Mouse (Mus musculus) intestine, postnatal 0 days (tissue): ENCODE results near the gene Galk2. TPM values are rescaled to one million over a fixed set of nuclear protein-coding genes. Genes with fewer than 3 reads are reported as not detected.

Experiments
- ATAC-seq: fragments of 200-750 bp; cut with Nextera tagmentation; 2 replicates; pipeline ENCODE4 v1.8.0; 2017; ENCODE audit warnings: mild to moderate bottlenecking, moderate TSS enrichment, moderate library complexity
- H3K27ac ChIP-seq: fragments of 300-500 bp; sonication (generic); 2 replicates; pipeline ENCODE4 v1.5.1; 2014; ENCODE audit warnings: mild to moderate bottlenecking, low read depth, low read length, moderate library complexity
- H3K27me3 ChIP-seq: fragments of 300-500 bp; sonication (generic); replicated peaks from 2 replicates; pipeline ENCODE4 v1.6.1; 2014; ENCODE audit warnings: low read length, mixed read lengths; ENCODE audit not compliant: control insufficient read depth, insufficient read depth
- H3K36me3 ChIP-seq: fragments of 300-500 bp; sonication (generic); 2 replicates; pipeline ENCODE4 v1.6.1; 2014; ENCODE audit warnings: mild to moderate bottlenecking, moderate library complexity; ENCODE audit not compliant: control insufficient read depth, insufficient read depth
- H3K4me1 ChIP-seq: fragments of 300-500 bp; sonication (generic); replicated peaks from 2 replicates; pipeline ENCODE4 v1.6.1; 2014; ENCODE audit warnings: antibody characterized with exemption, low read length, mixed read lengths; ENCODE audit not compliant: control insufficient read depth, insufficient read depth
- H3K4me2 ChIP-seq: fragments of 300-500 bp; sonication (generic); replicated peaks from 2 replicates; pipeline ENCODE4 v1.6.1; 2014; ENCODE audit warnings: low read depth, mild to moderate bottlenecking, moderate library complexity
- H3K4me3 ChIP-seq: fragments of 300-500 bp; sonication (generic); 2 replicates; pipeline ENCODE4 v1.5.1; 2014; ENCODE audit warnings: low read depth, low read length
- H3K9ac ChIP-seq: fragments of 300-500 bp; sonication (generic); 2 replicates; pipeline ENCODE4 v1.6.1; 2014; ENCODE audit warnings: mild to moderate bottlenecking, low read depth, low read length
- H3K9me3 ChIP-seq: fragments of 300-500 bp; sonication (generic); 2 replicates; pipeline ENCODE4 v1.6.1; 2016; ENCODE audit warnings: mixed run types; ENCODE audit not compliant: control insufficient read depth
- CTCF ChIP-seq: sonication (generic); IDR thresholded peaks from 2 replicates; pipeline ENCODE4 v1.5.1; 2016; ENCODE audit warnings: low read depth, mild to moderate bottlenecking, control low read depth, antibody characterized with exemption, moderate library complexity
- WGBS: fragments of 180-500 bp; shearing (Covaris S2); extraction: QIAGEN DNeasy Blood & Tissue Kit; methylation state at CpG from one replicate; pipeline ENCODE4 v1.1.7; 2014; 5-methylcytosine and 5-hydroxymethylcytosine counted together
- polyA plus RNA-seq: library from polyadenylated mRNA; unstranded; fragments of >200 nt; fragmentation: Nextera tagmentation; extraction: Ambion mirVana; gene quantifications from 2 replicates; pipeline ENCODE4 v1.2.1, GENCODE M21; 2015

Galk2 gene
- polyA plus RNA-seq, 1 experiment from 2014 or later, result 84.1 TPM

GRCm38 (mm10) chr2:125863799-125864198, 4.9 kb downstream of the Galk2 start:
- no peak for ATAC-seq
- no peak overlapping the region for H3K9ac ChIP-seq
- H3K4me2 ChIP-seq, result no peak overlapping the region
- H3K36me3 ChIP-seq, result no peaks in the 10 kb centered on the region
- no peak for TF ChIP-seq CTCF
- no peak overlapping the region for H3K4me3 ChIP-seq
- WGBS, result 85% methylated on average over 3 of the region's 3 CpGs
- no peaks in the 10 kb centered on the region for H3K4me1 ChIP-seq
- H3K27ac ChIP-seq, result no peak overlapping the region
- no peaks in the 10 kb centered on the region for H3K27me3 ChIP-seq
- no peaks in the 10 kb centered on the region for H3K9me3 ChIP-seq

DNA sequence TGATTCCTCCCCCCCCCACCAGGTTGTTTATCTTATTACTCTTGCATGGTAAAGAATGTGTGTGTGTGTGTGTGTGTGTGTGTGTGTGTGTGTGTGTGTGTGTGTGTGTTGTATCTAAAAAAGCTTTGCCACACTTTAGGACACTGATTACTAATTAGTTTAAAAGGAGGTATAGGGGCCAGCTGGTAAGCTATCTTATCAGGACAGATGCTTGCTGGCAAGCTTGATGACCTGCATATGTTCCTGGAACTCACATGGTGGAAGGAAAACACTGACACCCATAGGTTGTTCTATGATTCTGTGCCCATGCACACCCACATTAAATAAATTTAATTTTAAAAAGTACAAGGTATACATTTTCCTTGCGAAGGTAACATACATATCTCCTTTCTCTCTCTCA, 5.6 kb downstream of the Galk2 start:
- no peak for ATAC-seq
- H3K9ac ChIP-seq, result no peak overlapping the region
- H3K4me3 ChIP-seq, result no peak overlapping the region
- WGBS, result 93% methylated on average over 1 of the region's 1 CpGs
- H3K27ac ChIP-seq, result no peak overlapping the region
- H3K9me3 ChIP-seq, result no peaks in the 10 kb centered on the region
- H3K36me3 ChIP-seq, result no peaks in the 10 kb centered on the region
- H3K27me3 ChIP-seq, result no peaks in the 10 kb centered on the region
- no peak for TF ChIP-seq CTCF
- no peak overlapping the region for H3K4me2 ChIP-seq
- H3K4me1 ChIP-seq, result no peaks in the 10 kb centered on the region

DNA sequence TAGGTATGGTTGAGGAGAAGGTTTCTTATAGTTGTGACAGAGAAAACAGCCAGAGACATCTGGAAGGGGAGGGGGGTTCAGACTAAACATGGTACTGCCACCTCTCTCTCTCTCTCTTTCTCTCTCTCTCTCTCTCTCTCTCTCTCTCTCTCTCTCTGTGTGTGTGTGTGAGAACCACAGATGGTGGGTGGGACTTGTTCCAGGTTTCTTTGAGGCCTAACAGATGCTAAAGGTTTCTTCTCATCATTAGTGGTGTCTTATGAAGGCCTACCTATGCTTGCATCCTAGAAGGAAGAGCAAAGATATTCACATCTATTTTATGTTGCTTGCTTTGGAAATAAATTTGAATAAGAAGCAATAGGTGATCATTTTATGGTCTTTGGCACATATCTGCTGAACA, 6.7 kb downstream of the Galk2 start:
- Histone ChIP-seq H3K4me1 (no peaks in the 10 kb centered on the region), H3K36me3 (no peaks in the 10 kb centered on the region), H3K4me3 (peak overlapping the region; percentile 65), H3K9me3 (no peaks in the 10 kb centered on the region), H3K27me3 (no peaks in the 10 kb centered on the region), H3K9ac (no peak overlapping the region), H3K4me2 (peak overlapping the region; percentile 62; the same call in 1 of the 2 replicates), H3K27ac (no peak overlapping the region)
- no peak for ATAC-seq
- no peak for TF ChIP-seq CTCF

- Histone ChIP-seq H3K4me2 (peak overlapping the region; percentile 62), H3K27me3 (no peaks in the 10 kb centered on the region), H3K4me1 (no peaks in the 10 kb centered on the region), H3K9me3 (no peaks in the 10 kb centered on the region), H3K4me3 (peak overlapping the region; percentile 65), H3K27ac (peak overlapping the region; percentile 66), H3K9ac (peak overlapping the region; percentile 47), H3K36me3 (no peaks in the 10 kb centered on the region)
- WGBS, result 1% methylated on average over 23 of the region's 23 CpGs
- peak; percentile 96 for ATAC-seq
- TF ChIP-seq CTCF, result no peak
Measured at GRCm38 (mm10) chr2:125866058-125866740, 7.3 kb downstream of the Galk2 start.

GRCm38 (mm10) chr2:125868301-125868700, 9.4 kb downstream of the Galk2 start:
- Histone ChIP-seq H3K4me1 (no peaks in the 10 kb centered on the region), H3K27me3 (no peaks in the 10 kb centered on the region), H3K36me3 (peaks cover 8% of the 10 kb centered on the region), H3K9me3 (no peaks in the 10 kb centered on the region), H3K9ac (no peak overlapping the region), H3K4me3 (no peak overlapping the region), H3K27ac (no peak overlapping the region), H3K4me2 (no peak overlapping the region)
- whole genome bisulfite sequencing, result 83% methylated on average over 3 of the region's 3 CpGs
- no peak for ATAC-seq
- no peak for TF ChIP-seq CTCF

- Histone ChIP-seq H3K4me2 (no peak overlapping the region), H3K36me3 (peaks cover 8% of the 10 kb centered on the region), H3K4me3 (no peak overlapping the region), H3K4me1 (no peaks in the 10 kb centered on the region), H3K27ac (no peak overlapping the region), H3K9ac (no peak overlapping the region), H3K27me3 (no peaks in the 10 kb centered on the region), H3K9me3 (no peaks in the 10 kb centered on the region)
- WGBS, result 84% methylated on average over 3 of the region's 3 CpGs
- no peak for ATAC-seq
- no peak for TF ChIP-seq CTCF
Measured at GRCm38 (mm10) chr2:125870159-125870558, 11.2 kb downstream of the Galk2 start.
